Mouse (Mus musculus): ENCODE measurements around the gene Inka1. TPM values are rescaled to one million over a fixed set of nuclear protein-coding genes. Genes with fewer than 3 reads are reported as not detected.
"Not testable (repeated sequence)": the region's sequence is repeated elsewhere in the genome, so short reads cannot be mapped to it uniquely, and the experiment has no call there.

Gene Inka1
- polyA plus RNA-seq (2021) = 0.24 TPM

DNA sequence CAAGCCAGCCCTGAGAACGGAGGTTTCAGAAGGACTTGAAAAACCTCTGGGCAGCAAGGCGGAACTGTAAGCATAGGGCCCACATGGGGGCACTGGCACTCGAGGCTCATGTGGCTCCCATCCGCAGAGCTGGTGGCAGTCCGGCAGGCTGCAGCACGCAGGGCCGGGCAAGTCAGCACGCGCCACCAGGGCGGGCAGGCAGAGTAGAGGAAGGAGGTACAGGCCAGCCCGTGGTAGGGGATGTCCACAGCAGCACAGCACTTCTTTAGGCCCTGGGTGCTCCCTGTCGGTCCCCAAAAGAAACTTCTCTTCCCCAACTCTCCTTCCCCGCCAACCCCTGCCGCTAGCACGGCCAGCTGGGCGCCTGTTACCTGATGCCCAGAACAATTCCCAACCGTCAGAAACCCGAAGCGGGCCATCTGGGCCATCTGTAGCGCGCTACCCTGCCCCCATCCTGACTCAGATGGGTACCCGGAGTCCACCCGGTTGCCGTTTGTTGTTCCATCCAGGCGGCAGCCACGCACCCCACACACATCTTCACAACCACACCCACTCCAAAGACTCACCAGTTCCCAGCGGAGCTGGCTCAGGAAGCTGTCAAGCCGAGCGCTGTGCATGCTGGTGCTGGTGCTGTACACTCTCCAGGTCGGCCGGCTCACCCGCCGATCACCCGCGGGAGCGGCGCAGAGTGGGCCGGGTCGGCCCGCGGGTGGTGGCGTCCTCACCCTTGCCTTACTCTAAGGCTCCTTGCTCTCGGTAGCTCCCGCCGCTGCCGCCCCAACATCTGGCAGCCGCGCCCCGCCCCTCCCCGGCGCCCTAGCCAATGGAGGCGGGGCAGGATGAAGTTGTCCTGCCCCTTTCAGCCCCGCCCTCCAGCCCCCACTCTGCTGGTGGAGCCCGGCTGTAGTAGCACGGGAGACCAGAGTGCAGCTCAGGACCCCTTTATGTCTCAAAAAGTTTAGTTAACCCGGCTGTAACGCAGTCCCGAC lies at the start of gene Inka1:
TSS of gene Inka1 (minus strand) at position 749 of the 989 bp plus-strand sequence.
- DNase-seq (ENCODE audit: low read depth, low spot score) (no peak), ATAC-seq (peak; percentile 78)
- CTCF ChIA-PET = interaction anchor here (1.2 kb wide), 1 partner anchor 10 kb away, joined by 3 read pairs; the partner anchor contains the start of gene Uba7
- POLR2A ChIA-PET = interaction anchor here (1.2 kb wide), 1 partner anchor 9 kb away, joined by 3 read pairs; no protein-coding TSS in a partner anchor
- H3K27me3 ChIP-seq = no peaks in the 10 kb centered on the region
- in situ Hi-C loops (cut with MboI; ENCODE audit: low pct_unique_long_range_greater_than_20kb) = no loop called here
- no peak for TF ChIP-seq CTCF (IDR thresholded peaks at IDR 0.05)

DNA sequence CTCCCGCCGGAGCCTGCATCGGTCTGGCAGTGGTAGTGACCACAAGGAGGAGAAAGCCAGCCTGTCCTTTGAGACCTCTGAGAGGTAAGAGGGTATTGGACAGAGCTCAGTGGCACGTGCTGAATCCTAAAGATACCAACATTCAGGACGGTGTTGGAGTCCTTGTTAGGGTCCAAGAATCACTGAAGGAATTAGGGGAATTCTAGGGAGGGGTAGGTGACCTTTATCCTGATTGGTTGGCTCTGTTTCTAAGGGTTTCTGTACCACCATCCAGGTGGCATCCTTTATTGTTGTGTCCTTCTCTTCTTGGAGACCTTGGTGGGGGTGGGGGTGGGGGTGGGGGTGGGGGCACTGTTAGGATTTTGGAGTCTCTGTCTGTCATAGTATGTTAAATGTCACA lies 46.4 kb upstream of the Inka1 start:
- in situ Hi-C loops (cut with MboI; ENCODE audit: low pct_unique_long_range_greater_than_20kb) = no loop called here
- CTCF ChIA-PET = no interaction called here
- no peaks in the 10 kb centered on the region for H3K27me3 ChIP-seq
- ATAC-seq = no peak
- POLR2A ChIA-PET = no interaction called here
- no peak for DNase-seq (ENCODE audit: low read depth, low spot score)
- no peak for TF ChIP-seq CTCF (IDR thresholded peaks at IDR 0.05)

DNA sequence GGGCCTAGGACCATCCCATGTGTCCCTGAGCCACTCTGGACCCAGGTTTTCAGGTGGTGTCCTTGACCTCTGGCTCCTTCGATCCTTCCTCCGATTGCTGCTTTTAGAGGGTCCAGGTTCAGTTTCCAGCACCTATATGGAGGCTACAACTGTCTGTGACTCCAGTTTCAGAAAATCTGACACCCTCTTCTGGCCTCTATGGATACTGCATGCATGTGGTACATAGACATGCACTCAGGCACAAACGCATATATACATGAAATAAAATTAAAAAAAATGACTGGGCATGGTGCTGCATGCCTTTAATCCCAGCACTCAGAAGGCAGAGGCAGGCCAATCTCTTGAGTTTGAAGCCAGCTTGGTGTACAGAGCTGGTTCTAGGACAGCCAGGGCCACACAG lies 42.2 kb upstream of the Inka1 start:
- in situ Hi-C loops (cut with MboI; ENCODE audit: low pct_unique_long_range_greater_than_20kb) = no loop called here
- no peaks in the 10 kb centered on the region for H3K27me3 ChIP-seq
- POLR2A ChIA-PET = no interaction called here
- ATAC-seq (no peak), DNase-seq (ENCODE audit: low read depth, low spot score) (no peak)
- CTCF ChIA-PET = no interaction called here
- TF ChIP-seq CTCF (IDR thresholded peaks at IDR 0.05) = peak; percentile 35

DNA sequence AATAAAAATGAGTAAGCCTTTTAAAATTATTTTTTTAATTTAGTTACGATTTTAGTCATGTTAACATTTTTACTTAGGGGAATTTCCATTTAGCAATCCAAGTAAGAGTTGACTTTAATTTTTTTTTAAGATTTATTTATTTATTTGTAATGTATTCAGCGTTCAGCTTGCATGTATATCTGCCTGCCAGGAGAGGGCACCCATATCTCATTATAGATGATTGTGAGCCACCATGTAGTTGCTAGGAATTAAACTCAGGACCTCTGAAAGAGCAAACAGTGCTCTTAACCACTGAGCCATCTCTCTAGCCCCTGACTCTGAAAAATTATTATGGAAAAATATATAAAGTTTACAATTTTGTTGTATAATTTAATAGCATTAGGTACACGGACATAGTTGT lies 40.9 kb upstream of the Inka1 start:
- ChIA-PET POLR2A (interaction anchor here (0.7 kb wide), 1 partner anchor 24 kb away, joined by 3 read pairs; no protein-coding TSS in a partner anchor), CTCF (interaction anchor here (1.1 to 1.3 kb wide), 2 partner anchors 18 to 27 kb away, joined by 3 read pairs; partner anchors contain the start of gene Amigo3)
- peak; percentile 41 for TF ChIP-seq CTCF (IDR thresholded peaks at IDR 0.05)
- in situ Hi-C loops (cut with MboI; ENCODE audit: low pct_unique_long_range_greater_than_20kb) = no loop called here
- DNase-seq (ENCODE audit: low read depth, low spot score) = no peak
- H3K27me3 ChIP-seq = no peaks in the 10 kb centered on the region
- ATAC-seq = no peak

DNA sequence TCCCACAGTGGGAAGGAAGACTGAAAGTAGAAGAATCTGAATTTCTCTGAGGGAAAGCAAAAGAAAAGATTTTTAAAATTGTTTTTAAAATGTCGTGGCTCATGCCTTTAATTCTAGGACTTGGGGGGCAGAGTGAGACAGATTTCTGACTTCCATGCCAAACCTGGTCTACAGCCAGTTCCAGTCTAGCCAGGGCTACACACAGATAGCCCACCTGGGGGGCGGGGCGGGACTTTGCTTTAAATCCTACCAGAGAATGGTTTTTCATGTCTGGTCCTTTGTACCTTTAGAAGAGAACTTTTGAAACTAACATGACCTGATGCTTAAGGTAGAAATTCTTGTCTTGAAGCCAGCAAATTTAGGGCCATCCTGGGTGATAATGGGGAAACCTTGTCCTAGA lies 37.5 kb upstream of the Inka1 start:
- no peak for DNase-seq (ENCODE audit: low read depth, low spot score)
- no peaks in the 10 kb centered on the region for H3K27me3 ChIP-seq
- no peak for ATAC-seq
- in situ Hi-C loops (cut with MboI; ENCODE audit: low pct_unique_long_range_greater_than_20kb) = no loop called here
- ChIA-PET CTCF (no interaction called here), POLR2A (no interaction called here)
- TF ChIP-seq CTCF (IDR thresholded peaks at IDR 0.05) = no peak

DNA sequence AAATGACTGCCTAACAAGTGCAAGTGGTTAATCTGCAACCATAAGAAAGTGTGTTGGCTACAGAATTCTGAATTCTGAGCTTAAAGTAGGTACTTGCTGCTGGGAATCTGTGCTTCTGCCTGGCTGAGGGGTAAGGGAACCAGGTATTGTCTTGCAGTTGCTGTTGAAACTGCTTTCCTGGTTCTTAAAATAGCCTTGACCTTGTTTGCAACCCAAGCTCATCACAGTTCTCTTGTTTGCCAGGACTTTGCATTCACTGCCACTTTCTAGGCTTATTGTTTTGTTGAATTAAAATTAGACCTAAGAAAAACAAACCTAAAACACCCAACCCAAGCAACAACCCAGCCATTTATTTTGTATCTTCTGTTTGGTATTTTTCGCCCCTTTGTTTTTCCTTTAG lies 35.1 kb upstream of the Inka1 start:
- ATAC-seq (no peak), DNase-seq (ENCODE audit: low read depth, low spot score) (no peak)
- in situ Hi-C loops (cut with MboI; ENCODE audit: low pct_unique_long_range_greater_than_20kb) = no loop called here
- ChIA-PET POLR2A (no interaction called here), CTCF (no interaction called here)
- no peak for TF ChIP-seq CTCF (IDR thresholded peaks at IDR 0.05)
- H3K27me3 ChIP-seq = no peaks in the 10 kb centered on the region

DNA sequence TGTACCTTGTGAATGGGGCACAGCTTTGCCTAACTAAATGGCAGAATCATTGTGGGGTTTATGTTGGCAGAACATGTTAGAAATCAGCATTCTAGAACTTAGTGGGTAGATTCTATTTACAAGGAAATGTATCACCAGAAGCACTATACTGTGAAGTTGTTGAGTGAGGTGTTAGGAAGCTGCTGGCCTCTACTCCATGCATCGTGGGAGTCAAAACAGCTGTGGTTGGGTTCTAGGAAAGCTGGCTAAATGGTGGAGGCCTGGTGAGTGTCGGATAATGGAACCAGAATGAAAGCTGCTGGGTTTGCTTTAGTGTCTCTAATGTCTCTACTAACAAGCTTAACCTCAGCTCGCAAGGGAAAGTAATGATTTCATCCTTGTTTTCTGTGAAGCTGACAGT lies 31.4 kb upstream of the Inka1 start:
- ChIA-PET POLR2A (no interaction called here), CTCF (no interaction called here)
- DNase-seq (ENCODE audit: low read depth, low spot score) (no peak), ATAC-seq (no peak)
- no peaks in the 10 kb centered on the region for H3K27me3 ChIP-seq
- no peak for TF ChIP-seq CTCF (IDR thresholded peaks at IDR 0.05)
- in situ Hi-C loops (cut with MboI; ENCODE audit: low pct_unique_long_range_greater_than_20kb) = no loop called here

DNA sequence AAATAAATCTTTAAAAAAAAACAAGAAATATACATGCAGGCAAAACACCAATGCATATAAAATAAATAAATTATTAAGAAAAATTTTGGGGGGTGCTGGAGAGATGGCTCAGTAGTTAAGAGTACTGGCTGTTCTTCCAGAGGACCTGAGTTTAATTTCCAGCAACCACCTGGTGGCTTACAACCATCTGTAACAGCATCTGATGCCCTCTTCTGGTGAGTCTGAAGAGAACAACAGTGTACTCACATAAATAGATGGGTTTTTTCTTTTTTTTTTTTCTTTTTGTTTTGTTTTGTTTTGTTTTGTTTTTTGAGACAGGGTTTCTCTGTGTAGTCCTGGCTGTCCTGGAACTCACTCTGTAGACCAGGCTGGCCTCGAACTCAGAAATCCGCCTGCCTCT lies 27.9 kb upstream of the Inka1 start:
- DNase-seq (ENCODE audit: low read depth, low spot score); CTCF ChIA-PET; H3K27me3 ChIP-seq; in situ Hi-C loops (cut with MboI; ENCODE audit: low pct_unique_long_range_greater_than_20kb); POLR2A ChIA-PET; ATAC-seq: not testable (repeated sequence)
- peak; percentile 46 for TF ChIP-seq CTCF (IDR thresholded peaks at IDR 0.05)

DNA sequence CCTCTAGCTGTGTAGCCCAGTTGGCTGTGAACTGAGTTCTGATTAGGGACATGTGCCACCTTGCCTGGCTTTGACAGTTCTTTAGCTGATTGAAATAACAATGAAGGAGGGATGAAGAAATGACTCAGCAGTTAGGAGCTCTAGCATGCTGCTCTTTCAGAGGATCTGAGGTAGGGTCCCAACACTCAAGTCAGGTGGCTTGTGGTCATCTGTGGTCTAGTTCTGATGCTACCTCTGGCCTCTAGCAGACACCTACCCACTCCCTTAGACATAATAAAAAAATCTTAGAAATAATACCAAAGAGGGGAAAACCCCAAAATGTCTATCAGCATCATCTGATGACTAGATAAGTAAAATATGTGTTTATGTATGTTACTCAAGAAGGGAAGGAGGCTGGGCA lies 24.7 kb upstream of the Inka1 start:
- in situ Hi-C loops (cut with MboI; ENCODE audit: low pct_unique_long_range_greater_than_20kb) = no loop called here
- H3K27me3 ChIP-seq = no peaks in the 10 kb centered on the region
- DNase-seq (ENCODE audit: low read depth, low spot score) = no peak
- no peak for TF ChIP-seq CTCF (IDR thresholded peaks at IDR 0.05)
- POLR2A ChIA-PET = no interaction called here
- CTCF ChIA-PET = no interaction called here
- ATAC-seq = no peak

DNA sequence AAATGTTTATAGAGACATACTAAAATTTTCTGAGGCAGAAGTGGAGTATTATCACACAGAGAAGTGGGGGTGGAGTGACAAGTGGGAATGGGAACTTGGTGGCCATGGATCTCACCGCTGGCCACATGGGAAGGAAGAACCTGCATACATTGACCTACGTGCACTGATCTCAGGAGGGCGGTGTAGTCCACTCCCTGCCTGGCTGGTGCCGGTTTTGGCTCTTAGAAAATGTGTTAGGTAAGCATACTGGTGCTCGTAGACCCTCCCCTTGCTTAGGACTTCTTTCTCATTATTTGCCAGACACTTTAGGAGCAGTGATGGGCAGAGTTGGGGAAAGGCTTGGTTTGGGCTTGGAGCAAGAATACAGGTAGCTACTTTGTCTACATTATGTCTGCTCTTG lies 22.4 kb upstream of the Inka1 start:
- H3K27me3 ChIP-seq = no peaks in the 10 kb centered on the region
- in situ Hi-C loops (cut with MboI; ENCODE audit: low pct_unique_long_range_greater_than_20kb) = no loop called here
- ATAC-seq (no peak), DNase-seq (ENCODE audit: low read depth, low spot score) (no peak)
- ChIA-PET POLR2A (no interaction called here), CTCF (no interaction called here)
- TF ChIP-seq CTCF (IDR thresholded peaks at IDR 0.05) = no peak

DNA sequence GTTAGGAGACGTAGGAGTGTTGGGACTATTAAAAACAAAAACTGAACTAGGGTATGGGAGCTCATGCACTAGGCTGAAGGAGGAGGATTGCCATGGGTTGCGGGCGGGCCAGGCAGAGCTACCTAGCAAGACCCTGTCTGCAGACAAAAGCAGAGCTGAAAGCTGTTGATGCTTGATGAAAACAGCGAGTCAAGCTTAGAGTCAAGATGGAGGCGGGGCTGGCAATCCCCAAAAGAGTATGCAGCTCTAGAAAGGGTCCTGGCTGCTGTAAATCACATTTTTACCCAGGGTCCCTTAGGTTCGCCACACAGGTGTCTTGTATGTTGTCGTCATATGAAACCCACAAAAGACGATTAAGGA lies 17.8 kb upstream of the Inka1 start:
- ChIA-PET CTCF (no interaction called here), POLR2A (interaction anchor here (1.1 to 1.4 kb wide), 2 partner anchors 28 to 98 kb away, joined by 4 read pairs; partner anchors contain the start of gene Uba7)
- ATAC-seq (no peak), DNase-seq (ENCODE audit: low read depth, low spot score) (no peak)
- H3K27me3 ChIP-seq = no peaks in the 10 kb centered on the region
- no peak for TF ChIP-seq CTCF (IDR thresholded peaks at IDR 0.05)
- in situ Hi-C loops (cut with MboI; ENCODE audit: low pct_unique_long_range_greater_than_20kb) = no loop called here
